Mouse (Mus musculus): ENCODE measurements around the gene Fxyd1. TPM values are rescaled to one million over a fixed set of nuclear protein-coding genes. Genes with fewer than 3 reads are reported as not detected.

Gene Fxyd1
- 100 to 1,000 TPM; 141 to 173 TPM for total RNA-seq (2021)
- long read RNA-seq, experiment 1, transcript Fxyd1-212 (8 exons, 568 nt): minor isoform, 43 of 208 reads
- long read RNA-seq, experiment 1, transcript Fxyd1-213 (3 exons, 255 nt): major isoform, 110 of 208 reads
- long read RNA-seq, experiment 1, transcript Fxyd1-203 (8 exons, 492 nt): minor isoform, 10 of 208 reads
- long read RNA-seq, experiment 1, partial matches to known transcripts: 23 of 208 reads
- long read RNA-seq, experiment 1, other reads (novel, unspliced or antisense): 11 of 208 reads
- long read RNA-seq, experiment 2, transcript Fxyd1-213 (3 exons, 255 nt): major isoform, 49 of 90 reads
- long read RNA-seq, experiment 2, transcript Fxyd1-212 (8 exons, 568 nt): minor isoform, 14 of 90 reads
- long read RNA-seq, experiment 2, partial matches to known transcripts: 8 of 90 reads
- long read RNA-seq, experiment 2, other reads (novel, unspliced or antisense): 9 of 90 reads

- no peak for DNase-seq (ENCODE audit: low spot score in 2 of 2)
These were observed at the start of gene Fxyd1 for GRCm38 (mm10) chr7:31057071-31057470. Gene Fxyd1 (minus strand): TSS chr7:31057199.

GRCm38 (mm10) chr7:31106166-31106565 lies 49.2 kb upstream of the Fxyd1 start:
- DNase-seq (ENCODE audit: low spot score in 2 of 2): no peak

- peak in 1 of 2 experiments; percentile 43 for DNase-seq (ENCODE audit: low spot score in 2 of 2)
These were observed 48.2 kb upstream of the Fxyd1 start for GRCm38 (mm10) chr7:31105061-31105768.

DNA sequence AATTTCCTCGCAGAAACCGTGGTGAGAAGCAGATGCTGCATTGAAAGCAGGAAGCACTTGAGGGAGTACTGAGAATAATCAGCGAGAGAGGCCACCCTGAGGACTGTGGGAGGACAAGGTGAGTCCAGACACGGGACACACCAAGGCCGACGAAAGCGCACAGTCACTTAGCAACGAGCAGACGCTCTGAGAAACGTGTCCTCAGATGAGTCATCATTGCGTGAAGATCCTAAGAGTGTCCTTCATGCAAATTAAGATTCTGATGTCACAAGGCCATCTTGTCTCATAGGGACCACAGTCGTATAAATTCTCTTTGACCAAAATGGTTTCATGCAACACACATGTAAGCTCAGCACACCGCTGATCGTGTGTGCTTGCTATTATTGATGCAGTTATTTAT lies 43.8 kb upstream of the Fxyd1 start:
- no peak for DNase-seq (ENCODE audit: low spot score in 2 of 2)

DNA sequence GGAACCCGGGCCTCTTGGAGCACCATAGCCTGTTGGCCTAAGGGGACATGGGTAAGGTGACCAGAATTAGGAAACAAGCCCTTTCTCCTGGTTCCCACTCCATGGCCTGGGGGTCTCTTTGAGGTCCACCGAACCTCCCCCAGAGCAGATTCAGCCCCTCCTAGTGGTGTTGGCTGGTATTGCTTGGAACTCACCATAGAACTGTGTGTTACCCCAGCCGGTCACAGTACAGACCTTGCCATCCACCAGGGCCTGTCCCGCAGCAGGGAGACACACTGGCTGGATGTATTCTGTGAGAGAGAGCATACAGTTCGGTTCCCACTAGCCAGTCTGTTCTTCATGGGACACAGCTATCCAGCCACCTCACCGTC lies 42.6 kb upstream of the Fxyd1 start:
- no peak for DNase-seq (ENCODE audit: low spot score in 2 of 2)

GRCm38 (mm10) chr7:31098697-31099611 lies 42.0 kb upstream of the Fxyd1 start:
- peak in 1 of 2 experiments; percentile 26 for DNase-seq (ENCODE audit: low spot score in 2 of 2)

- DNase-seq (ENCODE audit: low spot score in 2 of 2): peak; percentile 66 to 79
These were observed 40.7 kb upstream of the Fxyd1 start for GRCm38 (mm10) chr7:31097583-31098248.

GRCm38 (mm10) chr7:31096892-31097564 lies 40.0 kb upstream of the Fxyd1 start:
- no peak for DNase-seq (ENCODE audit: low spot score in 2 of 2)

DNA sequence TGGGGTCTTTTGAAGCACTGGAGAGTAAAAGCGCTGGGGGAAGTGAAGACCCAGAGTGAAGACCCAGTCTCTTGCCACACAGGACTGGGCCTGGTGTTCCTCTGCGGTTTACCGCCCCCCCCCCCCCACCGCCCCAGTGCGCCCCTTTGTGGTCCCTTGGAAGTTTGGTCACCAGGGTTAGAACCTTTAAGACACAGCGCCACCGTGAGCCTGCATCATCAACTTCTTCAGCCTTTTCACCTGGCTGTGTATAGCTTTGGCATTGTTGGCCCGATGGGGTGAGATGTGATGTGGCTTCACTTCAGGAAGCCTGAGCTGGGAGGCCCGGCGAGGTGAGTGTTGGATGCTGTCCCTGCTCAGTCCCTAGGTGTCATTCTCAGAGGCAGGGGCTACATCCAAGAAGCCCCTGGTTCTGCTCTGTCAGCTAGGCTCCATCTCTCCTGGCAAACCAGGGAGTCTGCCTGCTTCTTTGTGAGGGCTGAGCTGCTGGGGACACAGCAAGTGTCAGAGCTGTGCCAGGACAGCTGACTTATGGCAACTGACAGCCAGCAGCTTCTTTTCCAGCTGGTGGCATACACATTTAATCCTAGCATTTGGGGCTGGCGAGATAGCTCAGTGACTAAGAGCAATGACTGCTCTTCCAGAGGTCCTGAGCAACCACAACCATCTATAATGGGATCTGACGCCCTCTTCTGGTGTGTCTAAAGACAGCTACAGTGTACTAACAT lies 37.9 kb upstream of the Fxyd1 start:
- DNase-seq (ENCODE audit: low spot score in 2 of 2): no peak

GRCm38 (mm10) chr7:31089721-31090120 lies 32.7 kb upstream of the Fxyd1 start:
- no peak for DNase-seq (ENCODE audit: low spot score in 2 of 2)

DNA sequence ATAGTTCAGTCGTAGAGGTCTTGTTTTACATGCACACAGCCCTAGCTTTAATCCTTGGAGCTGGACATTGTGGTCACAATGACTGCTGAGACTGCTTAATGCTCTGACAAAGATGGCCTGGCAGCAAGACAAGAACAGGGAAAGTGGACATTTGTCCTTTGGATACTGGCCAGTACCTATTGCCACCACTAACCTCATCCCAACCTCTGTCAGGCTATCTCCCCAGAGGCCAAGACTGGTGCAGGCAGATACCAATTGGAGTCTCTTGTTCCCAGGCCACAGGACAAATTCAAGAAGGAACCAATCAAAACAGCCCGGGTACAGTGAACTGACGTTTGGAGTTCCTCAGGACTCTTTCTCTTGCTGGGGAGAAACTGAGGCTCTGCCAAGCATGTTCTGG lies 31.2 kb upstream of the Fxyd1 start:
- DNase-seq (ENCODE audit: low spot score in 2 of 2): no peak

GRCm38 (mm10) chr7:31087262-31087661 lies 30.3 kb upstream of the Fxyd1 start:
- DNase-seq (ENCODE audit: low spot score in 2 of 2): no peak

- no peak for DNase-seq (ENCODE audit: low spot score in 2 of 2)
These were observed 29.3 kb upstream of the Fxyd1 start for GRCm38 (mm10) chr7:31086175-31086755.

DNA sequence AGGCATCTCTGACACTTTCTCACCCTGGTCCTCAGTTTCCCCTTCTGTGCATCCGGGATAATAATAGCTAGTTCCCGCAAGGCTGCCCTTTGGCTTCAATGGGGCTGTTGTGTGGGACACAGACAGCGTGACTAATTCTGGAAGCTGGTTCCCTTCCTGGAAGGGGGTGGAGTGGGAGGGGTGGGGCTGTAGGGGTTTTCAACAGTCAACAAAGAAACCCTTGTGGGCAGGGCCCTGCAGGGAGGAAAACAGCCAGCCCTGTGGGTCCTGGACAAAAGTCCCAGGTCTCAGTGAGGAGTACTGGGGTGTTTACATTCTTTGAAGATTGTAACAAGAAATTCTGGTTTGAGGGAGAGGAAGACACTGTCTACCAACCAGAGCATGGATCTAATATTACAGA lies 28.2 kb upstream of the Fxyd1 start:
- DNase-seq (ENCODE audit: low spot score in 2 of 2): no peak

- no peak for DNase-seq (ENCODE audit: low spot score in 2 of 2)
These were observed 27.1 kb upstream of the Fxyd1 start for GRCm38 (mm10) chr7:31084140-31084539.

- DNase-seq (ENCODE audit: low spot score in 2 of 2): no peak
These were observed 26.0 kb upstream of the Fxyd1 start for GRCm38 (mm10) chr7:31082831-31083588.

DNA sequence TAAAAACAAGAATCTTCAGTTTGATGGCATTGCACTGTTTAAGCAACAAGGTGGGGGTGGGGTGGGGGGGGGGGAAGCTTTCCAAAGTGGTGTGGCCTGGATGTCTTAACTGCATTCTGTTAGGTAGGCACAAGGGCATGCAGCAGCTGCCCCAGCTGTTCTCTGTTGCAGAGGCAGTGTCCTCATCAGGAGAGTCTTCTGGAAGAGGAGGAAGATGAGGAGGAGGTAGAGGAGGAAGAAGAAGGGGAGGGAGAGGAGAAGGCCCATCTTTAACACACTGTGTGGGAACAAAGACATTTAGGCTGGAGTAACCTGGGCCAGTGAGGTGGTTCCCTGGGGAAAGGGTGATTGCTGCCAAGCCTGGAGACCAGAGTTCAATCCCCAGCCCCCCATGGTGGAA lies 25.1 kb upstream of the Fxyd1 start:
- DNase-seq (ENCODE audit: low spot score in 2 of 2): no peak

- DNase-seq (ENCODE audit: low spot score in 2 of 2): no peak
These were observed 24.1 kb upstream of the Fxyd1 start for GRCm38 (mm10) chr7:31081106-31081505.
